In genomic region chr5:44798056-44798455, GRCm38 (mm10) we compare ENCODE assay signal across 7 mouse cellular contexts. TPM values are rescaled to one million over a fixed set of nuclear protein-coding genes. Genes with fewer than 3 reads are reported as not detected.
DNase-seq lines count a peak whose midpoint lies in the region; ATAC-seq and TF ChIP-seq lines count a peak whose summit lies in the region.

No protein-coding gene starts in this region.

- H3K9ac ChIP-seq in lung, embryonic 14.5 days, result peak overlapping the region; percentile 57
- peak overlapping the region; percentile 55 for H3K9ac ChIP-seq in forebrain, embryonic 16.5 days (replicated peaks; ENCODE audit: low read depth, low read length)
- H3K9ac ChIP-seq in liver, embryonic 12.5 days, result peak overlapping the region; percentile 7; the same call in 1 of the 2 replicates
- H3K9ac ChIP-seq in stomach, embryonic 15.5 days, result peak overlapping the region; percentile 26; the same call in 1 of the 2 replicates

- H3K9me3 ChIP-seq in lung, embryonic 14.5 days (ENCODE audit: low read depth, low read length), result no peaks in the 10 kb centered on the region
- H3K9me3 ChIP-seq in forebrain, embryonic 16.5 days (ENCODE audit: control insufficient read depth, low read length), result no peaks in the 10 kb centered on the region
- no peaks in the 10 kb centered on the region for H3K9me3 ChIP-seq in liver, embryonic 12.5 days (replicated peaks)
- H3K9me3 ChIP-seq in stomach, embryonic 15.5 days, result no peaks in the 10 kb centered on the region

- no peaks in the 10 kb centered on the region for H3K36me3 ChIP-seq in lung, embryonic 14.5 days (ENCODE audit: insufficient read depth)
- H3K36me3 ChIP-seq in forebrain, embryonic 16.5 days (ENCODE audit: control insufficient read depth, insufficient read depth), result no peaks in the 10 kb centered on the region
- no peaks in the 10 kb centered on the region for H3K36me3 ChIP-seq in liver, embryonic 12.5 days
- H3K36me3 ChIP-seq in stomach, embryonic 15.5 days, result no peaks in the 10 kb centered on the region

- H3K4me2 ChIP-seq in lung, embryonic 14.5 days, result peak overlapping the region; percentile 68
- peak overlapping the region; percentile 71 for H3K4me2 ChIP-seq in forebrain, embryonic 16.5 days (ENCODE audit: low read length)
- H3K4me2 ChIP-seq in liver, embryonic 12.5 days, result peak overlapping the region; percentile 56
- H3K4me2 ChIP-seq in stomach, embryonic 15.5 days, result peak overlapping the region; percentile 47

- TF ChIP-seq POLR2A in cerebellum, adult 2 months (IDR thresholded peaks at IDR 0.05; ENCODE audit: borderline replicate concordance, insufficient read depth, low read length), result no peak

- ATAC-seq in lung, embryonic 14.5 days (ENCODE audit: insufficient read depth), result no peak
- ATAC-seq in forebrain, embryonic 16.5 days, result no peak
- no peak for ATAC-seq in liver, embryonic 12.5 days
- ATAC-seq in stomach, embryonic 15.5 days (ENCODE audit: insufficient read depth, low FRiP score, low read depth), result no peak

- DNase-seq in lung, embryonic 14.5 days, result peak; percentile 13
- DNase-seq in lung, postnatal 36 days, result no peak
- DNase-seq in cerebellum, adult 2 months, result no peak
- no peak for DNase-seq in urinary bladder, adult 2 months (ENCODE audit: low spot score)

- no peak for TF ChIP-seq CTCF in lung, embryonic 14.5 days (IDR thresholded peaks at IDR 0.05; ENCODE audit: low read depth)
- no peak for TF ChIP-seq CTCF in cerebellum, adult 2 months (IDR thresholded peaks at IDR 0.05; ENCODE audit: borderline replicate concordance, insufficient read depth, low read depth, low read length)

- H3K27me3 ChIP-seq in lung, embryonic 14.5 days (ENCODE audit: insufficient read depth, low read length), result no peaks in the 10 kb centered on the region
- no peaks in the 10 kb centered on the region for H3K27me3 ChIP-seq in forebrain, embryonic 16.5 days (replicated peaks; ENCODE audit: control insufficient read depth, insufficient read depth, low read length)
- no peaks in the 10 kb centered on the region; the same call in 1 of the 2 replicates for H3K27me3 ChIP-seq in liver, embryonic 12.5 days (replicated peaks)
- no peaks in the 10 kb centered on the region for H3K27me3 ChIP-seq in stomach, embryonic 15.5 days (replicated peaks)
- H3K27me3 ChIP-seq in cerebellum, adult 2 months (ENCODE audit: control insufficient read depth, insufficient read depth, low read length), result no peaks in the 10 kb centered on the region; the same call in 1 of the 2 replicates

- H3K4me1 ChIP-seq in lung, embryonic 14.5 days (ENCODE audit: insufficient read depth), result 0 out of 2 replicates have a peak, but pooled peaks cover 3% of the 10 kb centered on the region
- peaks cover 20% of the 10 kb centered on the region for H3K4me1 ChIP-seq in forebrain, embryonic 16.5 days (replicated peaks; ENCODE audit: control insufficient read depth, insufficient read depth, low read length)
- H3K4me1 ChIP-seq in liver, embryonic 12.5 days, result no peaks in the 10 kb centered on the region
- peaks cover 8% of the 10 kb centered on the region; the same call in 1 of the 2 replicates for H3K4me1 ChIP-seq in stomach, embryonic 15.5 days
- no peaks in the 10 kb centered on the region for H3K4me1 ChIP-seq in cerebellum, adult 2 months (ENCODE audit: control insufficient read depth, insufficient read depth, low read length)

- H3K27ac ChIP-seq in lung, embryonic 14.5 days (ENCODE audit: low read depth), result no peak overlapping the region; the same call in 1 of the 2 replicates
- no peak overlapping the region for H3K27ac ChIP-seq in forebrain, embryonic 16.5 days (ENCODE audit: low read length)
- no peak overlapping the region for H3K27ac ChIP-seq in liver, embryonic 12.5 days
- H3K27ac ChIP-seq in stomach, embryonic 15.5 days, result peak overlapping the region; percentile 70; the same call in 1 of the 2 replicates
- H3K27ac ChIP-seq in cerebellum, adult 2 months (ENCODE audit: insufficient read depth, low read length), result no peak overlapping the region

- H3K4me3 ChIP-seq in lung, embryonic 14.5 days (ENCODE audit: low read depth, low read length), result peak overlapping the region; percentile 51
- H3K4me3 ChIP-seq in forebrain, embryonic 16.5 days (replicated peaks; ENCODE audit: low read length), result peak overlapping the region; percentile 48
- peak overlapping the region; percentile 37 for H3K4me3 ChIP-seq in liver, embryonic 12.5 days
- H3K4me3 ChIP-seq in stomach, embryonic 15.5 days (replicated peaks), result peak overlapping the region; percentile 38
- no peak overlapping the region for H3K4me3 ChIP-seq in cerebellum, adult 2 months (replicated peaks; ENCODE audit: insufficient read depth, low read depth, low read length)

- WGBS in lung, embryonic 14.5 days, result 10% methylated on average over 2 of the region's 2 CpGs
- 14% methylated on average over 2 of the region's 2 CpGs for WGBS in forebrain, embryonic 16.5 days
- WGBS in liver, embryonic 12.5 days (ENCODE audit: insufficient replicate concordance), result 26% methylated on average over 2 of the region's 2 CpGs
- WGBS in stomach, embryonic 15.5 days, result 18% methylated on average over 2 of the region's 2 CpGs
- 30% methylated on average over 2 of the region's 2 CpGs for WGBS in cerebellum, adult 2 months

RNA-seq across cellular contexts. Expression of gene Ldb2, which starts 1.4 kb away (rescaled TPM):
- 50.6 and 51.2 TPM in 2 replicates for polyA plus RNA-seq in lung, embryonic 14.5 days (2014; fragmentation: Nextera tagmentation; extraction: Ambion mirVana)
- 85.8 and 86.5 TPM in 2 replicates for polyA plus RNA-seq in forebrain, embryonic 16.5 days (2015; fragmentation: Nextera tagmentation; extraction: Ambion mirVana)
- 6.2 and 6.3 TPM in 2 replicates for polyA plus RNA-seq in liver, embryonic 12.5 days (2016; fragmentation: Nextera tagmentation; extraction: Ambion mirVana)
- 41.4 and 42.8 TPM in 2 replicates for polyA plus RNA-seq in stomach, embryonic 15.5 days (2015; fragmentation: Nextera tagmentation; extraction: Ambion mirVana)
- polyA plus RNA-seq in cerebellum, adult 2 months (2012; rRNA removed), result 8.4 and 12.6 TPM in 2 replicates
- 8.6 and 15.2 TPM in 2 replicates for polyA plus RNA-seq in urinary bladder, adult 2 months (2012; rRNA removed)

Comparison
In these comparisons a context has a peak if more than half of its experiments do, and no peak if none do; other contexts are left out.
1. H3K9ac ChIP-seq: peak in every context shown above with its lines; median percentile 57 in lung, embryonic 14.5 days; 55 in forebrain, embryonic 16.5 days; 26 in stomach, embryonic 15.5 days; 7 in liver, embryonic 12.5 days.